Mouse (Mus musculus) urinary bladder, postnatal 4 days (tissue): ENCODE results near the gene Cct4.

Experiments
- DNase-seq, 2 experiments: peaks; one replicate each; pipeline ENCODE4 v3.0.0; 2021 to 2022; ENCODE audit warnings: low spot score in 2 of 2

The Cct4 gene

GRCm38 (mm10) chr11:22982846-22983245, 7.5 kb upstream of the Cct4 start:
- DNase-seq, result no peak

GRCm38 (mm10) chr11:22985510-22985909, 4.8 kb upstream of the Cct4 start:
- no peak for DNase-seq

GRCm38 (mm10) chr11:22987357-22987756, 3.0 kb upstream of the Cct4 start:
- no peak for DNase-seq

GRCm38 (mm10) chr11:22989786-22990185, 533 bp upstream of the Cct4 start:
- DNase-seq, result no peak

GRCm38 (mm10) chr11:22991218-22991835, 1.0 kb downstream of the Cct4 start:
- DNase-seq, result no peak

- no peak for DNase-seq
Observed at GRCm38 (mm10) chr11:22994271-22994670, 4.0 kb downstream of the Cct4 start.

GRCm38 (mm10) chr11:22995461-22995860, 5.1 kb downstream of the Cct4 start:
- no peak for DNase-seq

- no peak for DNase-seq
Observed at GRCm38 (mm10) chr11:22998308-22998707, 8.0 kb downstream of the Cct4 start.

GRCm38 (mm10) chr11:23005276-23005675, 15.0 kb downstream of the Cct4 start:
- no peak for DNase-seq

- DNase-seq, result no peak
Observed at GRCm38 (mm10) chr11:23007166-23007480, 16.8 kb downstream of the Cct4 start.

- DNase-seq, result peak in 1 of 2 experiments; percentile 47
Observed at GRCm38 (mm10) chr11:23007481-23008180, 17.3 kb downstream of the Cct4 start, which contains the start of gene Fam161a. Fam161a (plus strand) TSS chr11:23007531.

- DNase-seq, result peak; percentile 74 to 77
Observed at GRCm38 (mm10) chr11:23008181-23008823, 18.0 kb downstream of the Cct4 start.

GRCm38 (mm10) chr11:23008824-23009200, 18.5 kb downstream of the Cct4 start:
- DNase-seq, result no peak

GRCm38 (mm10) chr11:23013096-23013495, 22.8 kb downstream of the Cct4 start:
- no peak for DNase-seq

- no peak for DNase-seq
Observed at GRCm38 (mm10) chr11:23013580-23014294, 23.4 kb downstream of the Cct4 start.

- no peak for DNase-seq
Observed at GRCm38 (mm10) chr11:23014996-23015395, 24.7 kb downstream of the Cct4 start.

- no peak for DNase-seq
Observed at GRCm38 (mm10) chr11:23017943-23018342, 27.6 kb downstream of the Cct4 start.

- no peak for DNase-seq
Observed at GRCm38 (mm10) chr11:23020116-23020770, 29.9 kb downstream of the Cct4 start.

GRCm38 (mm10) chr11:23020841-23021240, 30.5 kb downstream of the Cct4 start:
- no peak for DNase-seq

- DNase-seq, result no peak
Observed at GRCm38 (mm10) chr11:23023155-23023554, 32.8 kb downstream of the Cct4 start.

- DNase-seq, result no peak
Observed at GRCm38 (mm10) chr11:23024169-23024568, 33.9 kb downstream of the Cct4 start.

- DNase-seq, result no peak
Observed at GRCm38 (mm10) chr11:23028957-23029356, 38.6 kb downstream of the Cct4 start.
